Mouse (Mus musculus) hindbrain, embryonic 13.5 days (tissue): ENCODE measurements around the gene Nppc. TPM values are rescaled to one million over a fixed set of nuclear protein-coding genes. Genes with fewer than 3 reads are reported as not detected.

Experiments
- ATAC-seq: fragments of 200-750 bp; cut with Nextera tagmentation; 2 replicates; pipeline ENCODE4 v1.8.0; 2017; ENCODE audit warnings: moderate TSS enrichment; ENCODE audit not compliant: low FRiP score
- H3K27ac ChIP-seq: fragments of 300-500 bp; sonication (generic); 2 replicates; pipeline ENCODE4 v1.5.1; 2015; ENCODE audit warnings: inconsistent platforms, mild to moderate bottlenecking, moderate library complexity
- H3K27me3 ChIP-seq: fragments of 300-500 bp; sonication (generic); 2 replicates; pipeline ENCODE4 v1.6.1; 2015; ENCODE audit warnings: mild to moderate bottlenecking, inconsistent platforms
- H3K36me3 ChIP-seq: fragments of 300-500 bp; sonication (generic); 2 replicates; pipeline ENCODE4 v1.6.1; 2015; ENCODE audit warnings: mild to moderate bottlenecking, inconsistent platforms
- H3K4me1 ChIP-seq: fragments of 300-500 bp; sonication (generic); replicated peaks from 2 replicates; pipeline ENCODE4 v1.6.1; 2015; ENCODE audit warnings: inconsistent platforms
- H3K4me2 ChIP-seq: fragments of 300-500 bp; sonication (generic); 2 replicates; pipeline ENCODE4 v1.6.1; 2015; ENCODE audit warnings: inconsistent platforms, mild to moderate bottlenecking, moderate library complexity
- H3K4me3 ChIP-seq: fragments of 300-500 bp; sonication (generic); 2 replicates; pipeline ENCODE4 v1.5.1; 2015; ENCODE audit warnings: mild to moderate bottlenecking, inconsistent platforms
- H3K9ac ChIP-seq: fragments of 300-500 bp; sonication (generic); 2 replicates; pipeline ENCODE4 v1.6.1; 2015; ENCODE audit warnings: mild to moderate bottlenecking, inconsistent platforms
- H3K9me3 ChIP-seq: fragments of 300-500 bp; sonication (generic); 2 replicates; pipeline ENCODE4 v1.6.1; 2016; ENCODE audit warnings: inconsistent platforms
- WGBS: fragments of 180-500 bp; shearing (Covaris S2); methylation state at CpG from one replicate; pipeline ENCODE4 v1.1.7; 2015; 5-methylcytosine and 5-hydroxymethylcytosine counted together
- polyA plus RNA-seq: library from polyadenylated mRNA; unstranded; fragments of >200 nt; fragmentation: Nextera tagmentation; extraction: Ambion mirVana; gene quantifications from 2 replicates; pipeline ENCODE4 v1.2.1, GENCODE M21; 2015

Gene Nppc
- polyA plus RNA-seq, 1 experiment from 2014 or later: 25.0 TPM

DNA sequence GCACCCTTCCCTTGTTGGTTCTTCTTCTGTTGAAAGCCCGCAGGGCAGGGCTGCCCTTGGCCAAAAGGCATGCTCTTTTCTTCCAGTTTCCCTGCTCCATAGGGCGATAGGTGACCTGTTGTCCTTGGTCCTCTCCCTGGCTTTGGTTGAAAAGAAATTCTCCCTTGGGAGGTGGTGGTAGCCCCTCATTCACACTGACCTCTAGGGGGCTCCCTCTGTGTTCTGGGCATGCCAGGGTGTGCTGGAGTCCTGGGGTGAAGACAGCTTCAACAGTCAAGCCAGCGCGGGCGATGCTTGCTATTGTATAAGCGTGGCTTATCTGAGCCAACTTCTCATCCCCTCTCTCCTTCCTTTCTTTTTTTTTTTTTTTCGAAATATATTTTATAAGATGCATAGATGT is 26.6 kb upstream of the Nppc start:
- no peak overlapping the region for H3K4me3 ChIP-seq
- H3K27ac ChIP-seq: no peak overlapping the region
- no peaks in the 10 kb centered on the region for H3K27me3 ChIP-seq
- H3K9me3 ChIP-seq: no peaks in the 10 kb centered on the region
- no peak overlapping the region for H3K4me2 ChIP-seq
- H3K9ac ChIP-seq: no peak overlapping the region
- H3K36me3 ChIP-seq: no peaks in the 10 kb centered on the region
- 47% methylated on average over 7 of the region's 7 CpGs for WGBS
- H3K4me1 ChIP-seq: no peaks in the 10 kb centered on the region
- no peak for ATAC-seq

DNA sequence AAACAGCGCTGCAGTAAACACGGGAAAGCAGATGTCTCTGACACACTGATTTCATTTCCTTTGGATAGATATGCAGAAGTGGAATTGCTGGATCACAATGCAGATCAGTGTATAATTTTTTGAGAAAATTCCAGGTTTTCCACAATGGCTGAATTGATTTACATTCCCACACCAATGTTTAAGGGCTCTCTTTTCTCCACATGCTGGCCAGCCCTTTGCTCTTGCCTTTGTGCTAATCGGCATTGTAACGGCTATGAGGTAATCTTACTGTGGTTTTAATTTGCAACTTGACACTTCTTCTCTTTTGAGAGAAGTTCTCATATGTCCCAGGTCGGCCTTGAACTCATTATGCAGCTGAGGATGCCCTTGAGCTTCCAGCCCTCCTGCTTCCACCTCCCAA is 20.7 kb upstream of the Nppc start:
- no peak overlapping the region for H3K4me3 ChIP-seq
- H3K9me3 ChIP-seq: no peaks in the 10 kb centered on the region
- no peaks in the 10 kb centered on the region for H3K36me3 ChIP-seq
- H3K27me3 ChIP-seq: no peaks in the 10 kb centered on the region
- H3K4me1 ChIP-seq: no peaks in the 10 kb centered on the region
- ATAC-seq: no peak
- no peak overlapping the region for H3K27ac ChIP-seq
- 79% methylated on average over 5 of the region's 5 CpGs for WGBS
- H3K9ac ChIP-seq: no peak overlapping the region
- H3K4me2 ChIP-seq: no peak overlapping the region

DNA sequence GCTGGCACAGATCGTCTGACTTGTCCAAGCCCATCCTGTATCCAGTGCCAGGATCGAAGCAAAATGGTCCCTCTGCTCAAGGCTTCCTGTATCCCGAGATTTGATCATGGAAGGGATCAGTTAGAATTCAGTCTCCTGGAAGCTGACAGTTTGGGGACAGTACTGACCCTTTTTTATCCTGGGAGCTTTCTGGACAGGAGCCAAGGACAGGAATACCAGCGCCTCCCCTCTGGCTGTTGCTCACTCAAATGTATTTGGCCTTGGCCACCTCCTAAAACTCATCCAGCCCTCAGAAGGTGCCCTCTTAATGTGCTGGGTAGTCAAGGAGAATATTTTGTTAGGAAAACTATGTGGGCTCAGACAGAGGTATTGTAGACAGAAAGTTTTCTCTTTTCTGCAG is 16.9 kb upstream of the Nppc start:
- WGBS: 93% methylated on average over 4 of the region's 4 CpGs
- no peaks in the 10 kb centered on the region for H3K4me1 ChIP-seq
- H3K4me3 ChIP-seq: no peak overlapping the region
- H3K27ac ChIP-seq: no peak overlapping the region
- no peak overlapping the region for H3K9ac ChIP-seq
- H3K9me3 ChIP-seq: no peaks in the 10 kb centered on the region
- H3K36me3 ChIP-seq: no peaks in the 10 kb centered on the region
- H3K27me3 ChIP-seq: no peaks in the 10 kb centered on the region
- ATAC-seq: no peak
- no peak overlapping the region for H3K4me2 ChIP-seq

- no peak overlapping the region for H3K4me2 ChIP-seq
- peaks cover 8% of the 10 kb centered on the region; the same call in 1 of the 2 replicates for H3K4me1 ChIP-seq
- no peaks in the 10 kb centered on the region for H3K36me3 ChIP-seq
- ATAC-seq: no peak
- no peaks in the 10 kb centered on the region for H3K9me3 ChIP-seq
- H3K27ac ChIP-seq: no peak overlapping the region
- H3K4me3 ChIP-seq: no peak overlapping the region
- WGBS: 91% methylated on average over 10 of the region's 10 CpGs
- no peaks in the 10 kb centered on the region; the same call in 1 of the 2 replicates for H3K27me3 ChIP-seq
- no peak overlapping the region for H3K9ac ChIP-seq
Measured at GRCm38 (mm10) chr1:86678667-86679066, 8.3 kb upstream of the Nppc start.

GRCm38 (mm10) chr1:86677624-86678023 is 7.3 kb upstream of the Nppc start:
- H3K36me3 ChIP-seq: no peaks in the 10 kb centered on the region
- whole genome bisulfite sequencing: 86% methylated on average over 3 of the region's 3 CpGs
- H3K9ac ChIP-seq: no peak overlapping the region
- peaks cover 8% of the 10 kb centered on the region; the same call in 1 of the 2 replicates for H3K4me1 ChIP-seq
- no peak overlapping the region for H3K4me3 ChIP-seq
- H3K27me3 ChIP-seq: peaks cover 2% of the 10 kb centered on the region; the same call in 1 of the 2 replicates
- no peak overlapping the region for H3K4me2 ChIP-seq
- ATAC-seq: no peak
- no peaks in the 10 kb centered on the region for H3K9me3 ChIP-seq
- H3K27ac ChIP-seq: no peak overlapping the region

GRCm38 (mm10) chr1:86675126-86675525 is 4.8 kb upstream of the Nppc start:
- WGBS: 82% methylated on average over 12 of the region's 12 CpGs
- Histone ChIP-seq H3K27ac (no peak overlapping the region), H3K9me3 (no peaks in the 10 kb centered on the region), H3K36me3 (no peaks in the 10 kb centered on the region), H3K27me3 (peaks cover 22% of the 10 kb centered on the region), H3K4me3 (no peak overlapping the region), H3K4me2 (no peak overlapping the region), H3K9ac (no peak overlapping the region), H3K4me1 (peaks cover 12% of the 10 kb centered on the region)
- no peak for ATAC-seq

GRCm38 (mm10) chr1:86674385-86674784 is 4.0 kb upstream of the Nppc start:
- peak overlapping the region; percentile 9; the same call in 1 of the 2 replicates for H3K27ac ChIP-seq
- peaks cover 18% of the 10 kb centered on the region for H3K4me1 ChIP-seq
- no peak overlapping the region for H3K9ac ChIP-seq
- H3K27me3 ChIP-seq: peaks cover 22% of the 10 kb centered on the region
- H3K9me3 ChIP-seq: no peaks in the 10 kb centered on the region
- no peaks in the 10 kb centered on the region for H3K36me3 ChIP-seq
- WGBS: 60% methylated on average over 9 of the region's 9 CpGs
- H3K4me2 ChIP-seq: no peak overlapping the region
- no peak for ATAC-seq
- no peak overlapping the region for H3K4me3 ChIP-seq

DNA sequence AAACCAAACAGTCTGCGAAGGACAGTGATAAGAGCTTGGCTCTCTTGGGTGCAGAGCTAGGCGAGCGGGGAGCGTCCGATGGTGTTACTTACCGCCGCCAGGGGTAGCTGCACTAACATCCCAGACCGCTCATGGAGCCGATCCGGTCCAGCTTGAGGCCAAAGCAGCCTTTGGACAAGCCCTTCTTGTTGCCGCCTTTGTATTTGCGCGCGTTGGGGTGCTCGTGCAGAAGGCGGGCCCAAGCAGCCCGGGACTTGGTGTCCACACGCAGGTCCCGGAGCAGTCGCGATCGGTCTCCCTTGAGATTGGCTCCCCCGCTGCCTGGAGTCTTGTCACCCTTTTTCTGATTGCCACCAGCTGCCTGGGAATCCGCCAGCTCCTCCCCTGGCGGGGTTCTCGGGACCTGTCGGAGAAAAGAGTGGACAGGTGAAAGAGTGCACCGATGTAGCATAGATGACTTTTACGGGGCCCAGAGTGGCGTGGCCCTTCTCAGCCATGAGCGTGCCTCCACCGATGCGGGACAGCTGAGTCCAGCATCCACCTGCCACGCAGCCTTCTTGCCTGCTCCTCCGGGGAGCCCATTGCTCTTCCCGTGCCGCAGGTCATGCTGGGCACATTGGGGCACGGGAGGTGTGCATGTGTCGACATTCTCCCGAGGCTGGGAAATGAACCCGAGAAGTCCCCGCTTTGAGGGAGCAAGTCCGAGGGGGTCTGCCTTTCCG is 658 bp downstream of the Nppc start:
- no peaks in the 10 kb centered on the region for H3K9me3 ChIP-seq
- ATAC-seq: peak; percentile 66

DNA sequence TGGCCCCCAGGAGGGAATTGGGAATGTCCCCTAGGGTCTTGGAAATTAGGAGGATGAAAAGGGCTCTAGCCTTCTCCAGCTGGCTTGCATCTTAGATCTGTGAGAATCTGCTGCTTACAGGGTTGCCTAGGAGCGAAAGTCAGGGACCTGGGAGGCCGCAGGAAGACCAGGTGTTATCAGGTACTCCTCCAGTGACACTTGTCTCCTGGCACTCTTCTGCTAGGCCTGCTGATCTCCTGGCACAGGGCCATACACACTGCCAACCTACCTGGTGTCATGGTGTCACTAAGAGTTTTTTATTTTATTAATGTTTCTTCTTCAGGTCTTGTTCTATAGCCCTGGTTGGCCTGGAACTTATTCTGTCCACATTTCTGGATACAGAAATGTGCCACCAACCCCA is 5.3 kb downstream of the Nppc start:
- no peaks in the 10 kb centered on the region for H3K9me3 ChIP-seq
- H3K27ac ChIP-seq: no peak overlapping the region
- no peaks in the 10 kb centered on the region for H3K36me3 ChIP-seq
- H3K4me1 ChIP-seq: peaks cover 22% of the 10 kb centered on the region
- no peak for ATAC-seq
- no peak overlapping the region for H3K9ac ChIP-seq
- no peak overlapping the region for H3K4me2 ChIP-seq
- WGBS: 88% methylated on average over 2 of the region's 2 CpGs
- H3K27me3 ChIP-seq: peaks cover 9% of the 10 kb centered on the region
- no peak overlapping the region for H3K4me3 ChIP-seq

More for the DNA sequence above, 658 bp downstream of the Nppc start:
- peak overlapping the region; percentile 92 for H3K4me2 ChIP-seq
- WGBS: 1% methylated on average over 44 of the region's 44 CpGs
- H3K9ac ChIP-seq: peak overlapping the region; percentile 82
- H3K4me1 ChIP-seq: peaks cover 29% of the 10 kb centered on the region
- no peaks in the 10 kb centered on the region for H3K36me3 ChIP-seq
- peaks cover 31% of the 10 kb centered on the region for H3K27me3 ChIP-seq
- peak overlapping the region; percentile 63 for H3K4me3 ChIP-seq
- H3K27ac ChIP-seq: peak overlapping the region; percentile 62

GRCm38 (mm10) chr1:86657071-86657470 is 13.3 kb downstream of the Nppc start:
- no peak overlapping the region for H3K9ac ChIP-seq
- H3K36me3 ChIP-seq: no peaks in the 10 kb centered on the region
- no peaks in the 10 kb centered on the region for H3K9me3 ChIP-seq
- H3K27me3 ChIP-seq: no peaks in the 10 kb centered on the region
- no peak for ATAC-seq
- no peak overlapping the region for H3K27ac ChIP-seq
- no peaks in the 10 kb centered on the region for H3K4me1 ChIP-seq
- no peak overlapping the region for H3K4me2 ChIP-seq
- no peak overlapping the region for H3K4me3 ChIP-seq
- 85% methylated on average over 5 of the region's 5 CpGs for WGBS

DNA sequence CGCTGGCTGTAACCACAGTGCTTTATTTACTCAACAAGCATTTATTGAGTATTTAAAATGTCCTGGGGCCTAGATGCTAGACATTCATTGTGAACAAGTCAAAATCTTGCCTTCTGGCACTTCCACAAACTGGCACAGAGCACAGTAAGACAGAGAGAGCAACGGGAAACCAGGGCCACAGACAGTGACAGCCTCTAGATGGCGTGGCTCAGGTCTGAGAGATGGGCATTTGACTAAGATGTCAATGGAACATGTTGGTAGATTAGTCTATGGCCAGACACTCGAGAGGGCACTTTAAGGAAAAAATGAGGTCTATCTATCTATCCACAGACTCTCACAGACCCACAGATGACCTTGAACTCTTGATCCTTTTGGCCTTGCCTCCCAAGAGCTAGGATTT is 17.7 kb downstream of the Nppc start:
- H3K27ac ChIP-seq: no peak overlapping the region
- no peak overlapping the region for H3K4me2 ChIP-seq
- ATAC-seq: no peak
- no peaks in the 10 kb centered on the region for H3K9me3 ChIP-seq
- H3K4me3 ChIP-seq: no peak overlapping the region
- H3K27me3 ChIP-seq: no peaks in the 10 kb centered on the region
- no peaks in the 10 kb centered on the region for H3K36me3 ChIP-seq
- no peak overlapping the region for H3K9ac ChIP-seq
- H3K4me1 ChIP-seq: no peaks in the 10 kb centered on the region
- 58% methylated on average over 4 of the region's 4 CpGs for WGBS

DNA sequence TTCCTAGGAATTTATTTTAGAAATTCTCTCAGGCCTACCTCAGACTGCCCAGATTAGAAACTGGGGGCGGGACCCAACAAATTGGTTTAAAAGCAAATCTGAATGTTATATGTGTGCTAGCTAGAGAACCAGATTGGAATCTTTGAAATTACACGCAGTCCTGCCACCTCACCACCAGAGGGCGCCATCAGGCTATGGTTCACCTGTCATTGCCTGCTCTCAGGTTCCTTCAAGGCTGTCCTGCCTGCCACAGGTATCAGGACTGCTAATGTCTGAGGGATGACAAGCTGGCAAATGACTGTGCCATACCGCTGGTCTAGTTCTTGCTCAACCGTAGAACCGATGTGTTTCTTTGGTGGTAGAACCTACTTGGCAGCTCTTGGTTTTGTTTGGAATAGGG is 20.1 kb downstream of the Nppc start:
- Histone ChIP-seq H3K4me3 (no peak overlapping the region), H3K27ac (no peak overlapping the region), H3K4me2 (no peak overlapping the region), H3K9me3 (no peaks in the 10 kb centered on the region), H3K4me1 (no peaks in the 10 kb centered on the region), H3K27me3 (no peaks in the 10 kb centered on the region), H3K36me3 (no peaks in the 10 kb centered on the region), H3K9ac (no peak overlapping the region)
- no peak for ATAC-seq
- WGBS: 15% methylated on average over 6 of the region's 6 CpGs

DNA sequence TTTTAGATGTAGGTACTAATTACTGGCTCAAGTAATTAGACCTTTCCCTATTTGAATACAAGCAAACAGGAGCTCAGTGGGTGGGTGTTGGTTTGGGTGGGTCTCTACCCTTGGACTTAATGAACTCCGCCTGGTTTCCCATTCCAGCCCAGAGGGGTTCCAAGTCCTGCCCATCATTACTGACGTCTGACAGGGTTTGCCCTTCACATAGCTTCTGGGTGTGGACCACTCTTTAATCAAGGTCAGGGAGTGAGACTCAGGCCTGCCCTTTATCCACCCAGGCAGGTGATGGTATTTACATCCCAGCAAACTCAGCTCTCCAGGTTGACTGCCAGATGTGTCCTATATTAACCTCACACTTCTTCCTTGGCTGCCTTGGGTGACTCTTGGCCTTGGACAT is 22.9 kb downstream of the Nppc start:
- Histone ChIP-seq H3K4me1 (no peaks in the 10 kb centered on the region), H3K4me2 (no peak overlapping the region), H3K36me3 (no peaks in the 10 kb centered on the region), H3K9me3 (no peaks in the 10 kb centered on the region), H3K27me3 (no peaks in the 10 kb centered on the region), H3K27ac (no peak overlapping the region), H3K4me3 (no peak overlapping the region), H3K9ac (no peak overlapping the region)
- ATAC-seq: no peak
- 55% methylated on average over 2 of the region's 2 CpGs for WGBS
